Mouse (Mus musculus) heart, embryonic 12.5 days (tissue): ENCODE measurements around the gene Gm10271. TPM values are rescaled to one million over a fixed set of nuclear protein-coding genes. Genes with fewer than 3 reads are reported as not detected.

Experiments used
- ATAC-seq: fragments of 200-750 bp; cut with Nextera tagmentation; 2 replicates; pipeline ENCODE4 v1.8.0; 2017; ENCODE audit warnings: moderate TSS enrichment, moderate library complexity; ENCODE audit not compliant: insufficient number of reproducible peaks, low FRiP score
- H3K27ac ChIP-seq: fragments of 300-500 bp; sonication (generic); 2 replicates; pipeline ENCODE4 v1.5.1; 2016; ENCODE audit warnings: mild to moderate bottlenecking, moderate library complexity; ENCODE audit not compliant: poor library complexity, severe bottlenecking
- H3K27me3 ChIP-seq: fragments of 300-500 bp; sonication (generic); replicated peaks from 2 replicates; pipeline ENCODE4 v1.6.1; 2016; ENCODE audit warnings: mild to moderate bottlenecking, moderate library complexity
- H3K36me3 ChIP-seq: fragments of 300-500 bp; sonication (generic); 2 replicates; pipeline ENCODE4 v1.6.1; 2016; ENCODE audit warnings: mild to moderate bottlenecking, moderate library complexity
- H3K4me1 ChIP-seq: fragments of 300-500 bp; sonication (generic); replicated peaks from 2 replicates; pipeline ENCODE4 v1.6.1; 2016; ENCODE audit warnings: mild to moderate bottlenecking
- H3K4me2 ChIP-seq: fragments of 300-500 bp; sonication (generic); 2 replicates; pipeline ENCODE4 v1.6.1; 2016; ENCODE audit warnings: mild to moderate bottlenecking, moderate library complexity
- H3K4me3 ChIP-seq: fragments of 300-500 bp; sonication (generic); 2 replicates; pipeline ENCODE4 v1.5.1; 2016; ENCODE audit warnings: mild to moderate bottlenecking
- H3K9ac ChIP-seq: fragments of 300-500 bp; sonication (generic); 2 replicates; pipeline ENCODE4 v1.6.1; 2016; ENCODE audit warnings: mild to moderate bottlenecking, moderate library complexity
- H3K9me3 ChIP-seq: fragments of 300-500 bp; sonication (generic); replicated peaks from 2 replicates; pipeline ENCODE4 v1.6.1; 2016; ENCODE audit warnings: mild to moderate bottlenecking, moderate library complexity
- WGBS: fragments of 180-500 bp; shearing (Covaris S2); methylation state at CpG from one replicate; pipeline ENCODE4 v1.1.7; 2016; 5-methylcytosine and 5-hydroxymethylcytosine counted together
- polyA plus RNA-seq: library from polyadenylated mRNA; unstranded; fragments of >200 nt; fragmentation: Nextera tagmentation; extraction: Ambion mirVana; gene quantifications from 2 replicates; pipeline ENCODE4 v1.2.1, GENCODE M21; 2016

Gm10271 gene
- polyA plus RNA-seq, 1 experiment from 2014 or later = not detected

DNA sequence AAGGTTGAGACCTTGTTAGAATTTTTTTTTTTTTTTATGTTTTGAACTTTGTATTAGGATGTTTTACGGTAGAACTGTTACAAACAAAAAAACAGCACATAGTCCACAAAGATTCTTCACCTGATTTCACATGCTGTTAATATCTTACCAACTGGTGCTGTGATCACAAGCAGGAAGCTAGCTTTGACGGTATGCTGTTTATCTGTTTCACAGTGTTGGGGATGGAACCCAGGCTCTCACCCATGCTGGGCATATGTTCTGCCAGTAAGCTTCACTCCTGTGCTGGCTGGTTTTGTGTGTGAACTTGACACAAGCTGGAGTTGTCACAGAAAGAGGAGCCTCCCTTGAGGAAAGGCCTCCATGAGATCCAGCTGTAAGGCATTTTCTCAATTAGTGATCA lies 5.4 kb upstream of the Gm10271 start:
- Histone ChIP-seq H3K36me3 (no peaks in the 10 kb centered on the region), H3K4me2 (no peak overlapping the region), H3K9ac (no peak overlapping the region), H3K4me1 (no peaks in the 10 kb centered on the region), H3K27me3 (no peaks in the 10 kb centered on the region), H3K9me3 (no peaks in the 10 kb centered on the region), H3K4me3 (no peak overlapping the region), H3K27ac (no peak overlapping the region)
- no peak for ATAC-seq
- 64% methylated on average over 2 of the region's 2 CpGs for WGBS

DNA sequence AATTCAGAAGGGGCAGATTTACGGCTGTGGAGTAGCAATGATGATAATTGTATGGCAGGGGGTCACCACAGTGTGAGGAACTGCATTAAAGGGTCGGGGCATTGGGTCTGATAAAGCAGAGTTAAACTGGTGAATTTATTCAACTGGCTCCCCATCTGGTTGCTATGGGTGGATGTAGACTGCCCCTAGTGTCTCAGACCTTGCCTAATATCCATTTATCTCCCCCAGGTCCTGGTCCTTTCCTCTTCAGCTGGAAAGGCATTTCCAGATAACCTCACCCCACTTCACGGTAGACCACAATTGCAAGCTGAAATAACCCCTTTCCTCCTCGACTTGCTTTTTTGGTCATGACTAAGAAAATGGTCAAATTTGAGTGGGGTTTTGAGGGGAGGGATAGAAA lies 5.0 kb upstream of the Gm10271 start:
- H3K27ac ChIP-seq = no peak overlapping the region
- ATAC-seq = no peak
- 38% methylated on average over 4 of the region's 4 CpGs for WGBS
- no peak overlapping the region for H3K4me2 ChIP-seq
- H3K4me1 ChIP-seq = no peaks in the 10 kb centered on the region
- no peak overlapping the region for H3K4me3 ChIP-seq
- no peak overlapping the region for H3K9ac ChIP-seq
- no peaks in the 10 kb centered on the region for H3K9me3 ChIP-seq
- H3K27me3 ChIP-seq = no peaks in the 10 kb centered on the region
- H3K36me3 ChIP-seq = no peaks in the 10 kb centered on the region

GRCm38 (mm10) chr10:116968741-116969140 lies 3.7 kb downstream of the Gm10271 start:
- WGBS = 81% methylated on average over 4 of the region's 4 CpGs

GRCm38 (mm10) chr10:116966065-116966464 lies 6.3 kb downstream of the Gm10271 start:
- no peak overlapping the region for H3K4me3 ChIP-seq
- H3K9me3 ChIP-seq = no peaks in the 10 kb centered on the region; the same call in 1 of the 2 replicates
- ATAC-seq = no peak
- H3K4me1 ChIP-seq = peaks cover 15% of the 10 kb centered on the region
- H3K36me3 ChIP-seq = no peaks in the 10 kb centered on the region
- no peak overlapping the region for H3K4me2 ChIP-seq
- no peaks in the 10 kb centered on the region for H3K27me3 ChIP-seq
- H3K27ac ChIP-seq = no peak overlapping the region
- 65% methylated on average over 6 of the region's 6 CpGs for WGBS
- H3K9ac ChIP-seq = no peak overlapping the region

More at GRCm38 (mm10) chr10:116968741-116969140, 3.7 kb downstream of the Gm10271 start:
- H3K4me3 ChIP-seq = no peak overlapping the region
- no peak overlapping the region for H3K27ac ChIP-seq
- no peaks in the 10 kb centered on the region for H3K9me3 ChIP-seq
- H3K9ac ChIP-seq = no peak overlapping the region
- H3K36me3 ChIP-seq = no peaks in the 10 kb centered on the region
- ATAC-seq = no peak
- H3K27me3 ChIP-seq = no peaks in the 10 kb centered on the region
- no peak overlapping the region for H3K4me2 ChIP-seq
- peaks cover 15% of the 10 kb centered on the region for H3K4me1 ChIP-seq

DNA sequence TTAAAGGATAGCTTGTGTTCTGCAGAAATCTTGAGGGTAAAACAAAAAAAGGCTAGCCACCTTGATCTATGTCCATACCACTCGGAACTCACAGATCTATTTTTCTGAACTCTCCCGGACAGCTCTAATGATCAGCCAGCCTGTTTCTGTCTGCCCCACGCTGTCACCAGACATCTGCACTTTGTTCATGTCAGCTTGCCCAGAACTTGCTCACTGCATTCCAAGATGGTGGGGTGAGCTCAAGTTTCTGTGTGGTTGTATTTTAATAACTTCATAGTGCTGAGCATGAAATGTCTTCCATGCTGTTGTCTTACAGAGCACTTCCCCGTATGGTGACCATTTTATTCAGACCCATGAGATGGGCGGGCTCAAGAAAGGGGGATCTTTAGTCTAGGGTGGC lies 7.1 kb downstream of the Gm10271 start:
- H3K36me3 ChIP-seq = no peaks in the 10 kb centered on the region

GRCm38 (mm10) chr10:116964571-116964970 lies 7.8 kb downstream of the Gm10271 start:
- Histone ChIP-seq H3K9ac (no peak overlapping the region), H3K4me2 (no peak overlapping the region), H3K27ac (no peak overlapping the region), H3K36me3 (no peaks in the 10 kb centered on the region), H3K4me1 (peaks cover 15% of the 10 kb centered on the region), H3K4me3 (no peak overlapping the region), H3K9me3 (no peaks in the 10 kb centered on the region; the same call in 1 of the 2 replicates), H3K27me3 (no peaks in the 10 kb centered on the region)
- ATAC-seq = no peak
- 71% methylated on average over 4 of the region's 4 CpGs for WGBS

More for the DNA sequence above, 7.1 kb downstream of the Gm10271 start:
- Histone ChIP-seq H3K27me3 (no peaks in the 10 kb centered on the region), H3K4me1 (peaks cover 15% of the 10 kb centered on the region), H3K4me3 (no peak overlapping the region), H3K9me3 (no peaks in the 10 kb centered on the region; the same call in 1 of the 2 replicates), H3K27ac (no peak overlapping the region), H3K4me2 (0 out of 2 replicates have a peak overlapping the region, but pooled peaks have one; percentile 14), H3K9ac (no peak overlapping the region)
- ATAC-seq = no peak
- 41% methylated on average over 5 of the region's 5 CpGs for WGBS

- no peaks in the 10 kb centered on the region for H3K27me3 ChIP-seq
- ATAC-seq = no peak
- no peak overlapping the region for H3K4me2 ChIP-seq
- 68% methylated on average over 11 of the region's 11 CpGs for WGBS
- H3K9ac ChIP-seq = no peak overlapping the region
- no peaks in the 10 kb centered on the region for H3K36me3 ChIP-seq
- no peak overlapping the region for H3K4me3 ChIP-seq
- H3K4me1 ChIP-seq = peaks cover 15% of the 10 kb centered on the region
- H3K27ac ChIP-seq = no peak overlapping the region
- H3K9me3 ChIP-seq = no peaks in the 10 kb centered on the region; the same call in 1 of the 2 replicates
Observed at GRCm38 (mm10) chr10:116964084-116964483, 8.3 kb downstream of the Gm10271 start.

GRCm38 (mm10) chr10:116962803-116963202 lies 9.6 kb downstream of the Gm10271 start:
- no peak overlapping the region for H3K4me2 ChIP-seq
- no peak overlapping the region for H3K4me3 ChIP-seq
- ATAC-seq = no peak
- WGBS = 50% methylated on average over 17 of the region's 17 CpGs
- no peaks in the 10 kb centered on the region for H3K36me3 ChIP-seq
- H3K9ac ChIP-seq = no peak overlapping the region
- no peak overlapping the region for H3K27ac ChIP-seq
- H3K27me3 ChIP-seq = no peaks in the 10 kb centered on the region
- H3K4me1 ChIP-seq = peaks cover 15% of the 10 kb centered on the region
- H3K9me3 ChIP-seq = no peaks in the 10 kb centered on the region; the same call in 1 of the 2 replicates

GRCm38 (mm10) chr10:116962152-116962551 lies 10.3 kb downstream of the Gm10271 start:
- H3K4me2 ChIP-seq = no peak overlapping the region
- WGBS = 77% methylated on average over 14 of the region's 14 CpGs
- no peak overlapping the region for H3K9ac ChIP-seq
- no peak overlapping the region for H3K4me3 ChIP-seq
- no peaks in the 10 kb centered on the region for H3K36me3 ChIP-seq
- H3K27me3 ChIP-seq = no peaks in the 10 kb centered on the region
- H3K27ac ChIP-seq = no peak overlapping the region
- no peak for ATAC-seq
- H3K9me3 ChIP-seq = no peaks in the 10 kb centered on the region; the same call in 1 of the 2 replicates
- peaks cover 15% of the 10 kb centered on the region for H3K4me1 ChIP-seq

- Histone ChIP-seq H3K4me3 (no peak overlapping the region), H3K27ac (no peak overlapping the region), H3K27me3 (no peaks in the 10 kb centered on the region), H3K4me2 (no peak overlapping the region), H3K4me1 (no peaks in the 10 kb centered on the region; the same call in 1 of the 2 replicates), H3K36me3 (0 out of 2 replicates have a peak, but pooled peaks cover 2% of the 10 kb centered on the region), H3K9me3 (peaks cover 4% of the 10 kb centered on the region; the same call in 1 of the 2 replicates), H3K9ac (no peak overlapping the region)
- no peak for ATAC-seq
- WGBS = 43% methylated on average over 5 of the region's 5 CpGs
Observed at GRCm38 (mm10) chr10:116957867-116958551, 14.4 kb downstream of the Gm10271 start.

- Histone ChIP-seq H3K9me3 (peaks cover 4% of the 10 kb centered on the region; the same call in 1 of the 2 replicates), H3K4me1 (no peaks in the 10 kb centered on the region), H3K9ac (no peak overlapping the region), H3K4me2 (no peak overlapping the region), H3K27ac (no peak overlapping the region), H3K27me3 (no peaks in the 10 kb centered on the region), H3K36me3 (0 out of 2 replicates have a peak, but pooled peaks cover 2% of the 10 kb centered on the region), H3K4me3 (no peak overlapping the region)
- 87% methylated on average over 11 of the region's 11 CpGs for WGBS
- ATAC-seq = no peak
Observed at GRCm38 (mm10) chr10:116956483-116957158, 15.8 kb downstream of the Gm10271 start.
